Mouse (Mus musculus) neural tube, embryonic 10.5 days (tissue): Measurements from ENCODE around the gene Olfr834.

Experiments used
- DNase-seq: peaks from one replicate; pipeline ENCODE4 v3.0.0-alpha.2; 2017; ENCODE audit warnings: low spot score; ENCODE audit errors: extremely low spot score

Gene Olfr834

GRCm38 (mm10) chr9:18987690-18988089 is at the start of gene Olfr834:
Gene Olfr834 (plus strand): TSS chr9:18987990.
- no peak for DNase-seq

- no peak for DNase-seq
Observed at GRCm38 (mm10) chr9:18962021-18962420, 25.8 kb upstream of the Olfr834 start.

GRCm38 (mm10) chr9:19032435-19032834 is 44.6 kb downstream of the Olfr834 start, which contains the start of gene Olfr835:
Gene Olfr835 (plus strand): TSS chr9:19032735.
- no peak for DNase-seq
